Mouse (Mus musculus) stomach, embryonic 15.5 days (tissue): ENCODE data around the gene AC134908.4. TPM values are rescaled to one million over a fixed set of nuclear protein-coding genes. Genes with fewer than 3 reads are reported as not detected.

Experiments
- ATAC-seq: fragments of 200-750 bp; cut with Nextera tagmentation; 2 replicates; pipeline ENCODE4 v1.8.0; 2017; ENCODE audit warnings: low read depth, moderate number of reproducible peaks, moderate TSS enrichment; ENCODE audit not compliant: insufficient read depth, low FRiP score
- H3K27ac ChIP-seq: fragments of 300-500 bp; sonication (generic); 2 replicates; pipeline ENCODE4 v1.5.1; 2015; ENCODE audit warnings: mild to moderate bottlenecking, inconsistent platforms
- H3K27me3 ChIP-seq: fragments of 300-500 bp; sonication (generic); replicated peaks from 2 replicates; pipeline ENCODE4 v1.6.1; 2015; ENCODE audit warnings: inconsistent platforms
- H3K36me3 ChIP-seq: fragments of 300-500 bp; sonication (generic); 2 replicates; pipeline ENCODE4 v1.6.1; 2015; ENCODE audit warnings: inconsistent platforms
- H3K4me1 ChIP-seq: fragments of 300-500 bp; sonication (generic); 2 replicates; pipeline ENCODE4 v1.6.1; 2015; ENCODE audit warnings: inconsistent platforms
- H3K4me2 ChIP-seq: fragments of 300-500 bp; sonication (generic); 2 replicates; pipeline ENCODE4 v1.6.1; 2015; ENCODE audit warnings: mild to moderate bottlenecking, inconsistent platforms
- H3K4me3 ChIP-seq: fragments of 300-500 bp; sonication (generic); replicated peaks from 2 replicates; pipeline ENCODE4 v1.5.1; 2015; ENCODE audit warnings: inconsistent platforms
- H3K9ac ChIP-seq: fragments of 300-500 bp; sonication (generic); 2 replicates; pipeline ENCODE4 v1.6.1; 2015; ENCODE audit warnings: inconsistent platforms
- H3K9me3 ChIP-seq: fragments of 300-500 bp; sonication (generic); 2 replicates; pipeline ENCODE4 v1.6.1; 2016; ENCODE audit warnings: inconsistent platforms
- WGBS: fragments of 180-500 bp; shearing (Covaris S2); methylation state at CpG from one replicate; pipeline ENCODE4 v1.1.7; 2015; 5-methylcytosine and 5-hydroxymethylcytosine counted together
- polyA plus RNA-seq: library from polyadenylated mRNA; unstranded; fragments of >200 nt; fragmentation: Nextera tagmentation; extraction: Ambion mirVana; gene quantifications from 2 replicates; pipeline ENCODE4 v1.2.1, GENCODE M21; 2015

Gene AC134908.4
- polyA plus RNA-seq, 1 experiment from 2014 or later, result not detected

- ATAC-seq, result no peak
- H3K36me3 ChIP-seq, result peaks cover 19% of the 10 kb centered on the region
Observed at GRCm38 (mm10) chr17:25829558-25830017, 34.1 kb upstream of the AC134908.4 start.

DNA sequence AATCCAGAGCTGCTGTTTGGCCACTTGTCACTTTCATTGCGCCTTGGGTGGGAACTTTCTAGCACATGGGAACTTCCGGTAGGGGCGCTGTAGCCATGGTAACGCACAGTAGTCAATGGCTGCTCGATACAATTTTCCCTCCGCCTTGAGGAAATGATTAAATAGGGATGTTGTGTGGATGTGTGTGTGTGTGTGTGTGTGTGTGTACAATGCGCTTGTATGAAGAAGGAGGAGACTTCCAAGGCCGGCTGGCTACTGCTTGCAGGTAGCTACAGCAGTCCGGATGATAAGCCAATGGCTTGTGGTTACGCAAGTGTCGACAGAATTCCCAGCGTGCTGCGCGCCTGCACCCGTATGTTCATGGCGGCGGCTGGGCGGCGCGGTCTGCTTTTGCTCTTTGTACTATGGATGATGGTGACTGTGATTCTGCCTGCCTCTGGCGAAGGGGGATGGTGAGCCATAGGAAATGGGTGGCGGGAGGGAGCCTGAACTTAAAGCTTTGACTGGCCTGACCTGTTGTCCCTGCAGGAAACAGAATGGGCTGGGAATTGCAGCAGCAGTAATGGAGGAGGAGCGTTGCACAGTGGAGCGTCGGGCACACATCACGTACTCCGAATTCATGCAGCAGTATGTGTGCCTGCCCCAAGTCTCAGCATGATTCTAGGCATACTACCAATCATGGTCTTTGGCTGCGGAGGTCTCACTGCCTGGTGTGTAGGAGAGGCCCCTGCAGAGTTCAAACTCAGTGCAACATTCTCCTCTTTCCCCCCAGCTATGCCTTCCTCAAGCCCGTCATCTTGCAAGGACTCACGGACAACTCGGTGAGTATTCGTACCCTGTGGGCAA, 33.5 kb upstream of the AC134908.4 start, which contains the start of gene Jmjd8:
TSS of gene Jmjd8 (plus strand) at position 156 of the 846 bp plus-strand sequence.
- ATAC-seq, result peak; percentile 28

More at GRCm38 (mm10) chr17:25829558-25830017, 34.1 kb upstream of the AC134908.4 start:
- H3K4me1 ChIP-seq, result peaks cover 61% of the 10 kb centered on the region
- peak overlapping the region; percentile 60; the same call in 1 of the 2 replicates for H3K9ac ChIP-seq
- 36% methylated on average over 8 of the region's 8 CpGs for WGBS
- peak overlapping the region; percentile 75 for H3K4me2 ChIP-seq
- peak overlapping the region; percentile 61 for H3K4me3 ChIP-seq
- H3K27ac ChIP-seq, result peak overlapping the region; percentile 91
- H3K9me3 ChIP-seq, result no peaks in the 10 kb centered on the region
- H3K27me3 ChIP-seq, result no peaks in the 10 kb centered on the region

GRCm38 (mm10) chr17:25828223-25828594, 32.8 kb upstream of the AC134908.4 start:
- 84% methylated on average over 8 of the region's 8 CpGs for WGBS
- 0 out of 2 replicates have a peak overlapping the region, but pooled peaks have one; percentile 14 for H3K9ac ChIP-seq

More for the DNA sequence above, 33.5 kb upstream of the AC134908.4 start, which contains the start of gene Jmjd8:
- Histone ChIP-seq H3K27me3 (no peaks in the 10 kb centered on the region), H3K9me3 (no peaks in the 10 kb centered on the region), H3K4me2 (peak within 1 kb of the TSS; percentile 75), H3K4me3 (peak within 1 kb of the TSS; percentile 61), H3K4me1 (peaks cover 61% of the 10 kb centered on the region), H3K27ac (peak within 1 kb of the TSS; percentile 91), H3K9ac (peak within 1 kb of the TSS; percentile 60; the same call in 1 of the 2 replicates), H3K36me3 (peaks cover 19% of the 10 kb centered on the region)
- WGBS, result under 1% methylated on average over 32 of the region's 32 CpGs

DNA sequence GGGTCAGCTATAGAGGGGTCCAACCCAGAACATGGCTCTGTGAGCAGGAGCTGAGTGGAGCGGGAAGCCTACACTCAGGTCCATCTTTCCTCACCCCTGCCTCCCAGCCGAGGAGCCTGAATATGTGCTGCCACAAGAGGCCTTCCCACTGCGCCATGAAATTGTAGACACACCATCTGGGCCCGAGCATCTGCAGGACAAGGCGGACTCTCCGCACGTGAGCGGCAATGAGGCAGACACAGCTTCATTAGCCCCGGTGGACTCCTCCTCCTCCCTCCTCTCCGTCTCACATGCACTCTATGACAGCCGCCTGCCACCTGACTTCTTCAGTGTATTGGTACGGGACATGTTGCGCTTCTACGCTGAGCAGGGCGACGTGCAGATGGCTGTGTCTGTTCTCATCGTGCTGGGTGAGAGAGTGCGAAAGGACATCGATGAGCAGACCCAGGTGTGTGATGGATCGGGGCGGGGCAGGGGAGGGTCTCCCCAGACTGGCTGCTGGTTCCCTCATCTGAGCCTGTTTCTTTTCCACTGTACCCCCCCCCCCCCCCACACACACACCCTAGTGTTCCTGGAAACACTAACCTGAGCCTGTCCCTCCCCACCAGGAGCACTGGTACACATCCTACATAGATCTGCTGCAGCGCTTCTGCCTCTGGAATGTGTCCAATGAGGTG, 32.2 kb upstream of the AC134908.4 start:
- no peak overlapping the region for H3K9ac ChIP-seq
- H3K4me2 ChIP-seq, result no peak overlapping the region
- peaks cover 59% of the 10 kb centered on the region for H3K4me1 ChIP-seq
- H3K27me3 ChIP-seq, result no peaks in the 10 kb centered on the region
- H3K27ac ChIP-seq, result 0 out of 2 replicates have a peak overlapping the region, but pooled peaks have one; percentile 91
- peaks cover 19% of the 10 kb centered on the region for H3K36me3 ChIP-seq
- H3K9me3 ChIP-seq, result no peaks in the 10 kb centered on the region
- 91% methylated on average over 22 of the region's 22 CpGs for WGBS
- ATAC-seq, result no peak
- H3K4me3 ChIP-seq, result no peak overlapping the region

More at GRCm38 (mm10) chr17:25828223-25828594, 32.8 kb upstream of the AC134908.4 start:
- H3K36me3 ChIP-seq, result peaks cover 19% of the 10 kb centered on the region
- ATAC-seq, result no peak
- peaks cover 59% of the 10 kb centered on the region for H3K4me1 ChIP-seq
- H3K27me3 ChIP-seq, result no peaks in the 10 kb centered on the region
- H3K4me3 ChIP-seq, result peak overlapping the region; percentile 61
- peak overlapping the region; percentile 75 for H3K4me2 ChIP-seq
- peak overlapping the region; percentile 91; the same call in 1 of the 2 replicates for H3K27ac ChIP-seq
- no peaks in the 10 kb centered on the region for H3K9me3 ChIP-seq

- no peak for ATAC-seq
- Histone ChIP-seq H3K9ac (no peak overlapping the region), H3K9me3 (no peaks in the 10 kb centered on the region), H3K36me3 (peaks cover 19% of the 10 kb centered on the region), H3K4me2 (no peak overlapping the region), H3K4me1 (peaks cover 57% of the 10 kb centered on the region), H3K4me3 (no peak overlapping the region), H3K27me3 (0 out of 2 replicates have a peak, but pooled peaks cover 4% of the 10 kb centered on the region), H3K27ac (no peak overlapping the region)
- WGBS, result 93% methylated on average over 13 of the region's 13 CpGs
Observed at GRCm38 (mm10) chr17:25827011-25827410, 31.6 kb upstream of the AC134908.4 start.

GRCm38 (mm10) chr17:25825984-25826570, 30.6 kb upstream of the AC134908.4 start:
- Histone ChIP-seq H3K9ac (no peak overlapping the region), H3K9me3 (no peaks in the 10 kb centered on the region), H3K4me3 (no peak overlapping the region), H3K4me2 (no peak overlapping the region), H3K4me1 (peaks cover 48% of the 10 kb centered on the region), H3K27ac (no peak overlapping the region), H3K36me3 (peaks cover 14% of the 10 kb centered on the region), H3K27me3 (0 out of 2 replicates have a peak, but pooled peaks cover 4% of the 10 kb centered on the region)
- 94% methylated on average over 27 of the region's 27 CpGs for WGBS
- ATAC-seq, result no peak

DNA sequence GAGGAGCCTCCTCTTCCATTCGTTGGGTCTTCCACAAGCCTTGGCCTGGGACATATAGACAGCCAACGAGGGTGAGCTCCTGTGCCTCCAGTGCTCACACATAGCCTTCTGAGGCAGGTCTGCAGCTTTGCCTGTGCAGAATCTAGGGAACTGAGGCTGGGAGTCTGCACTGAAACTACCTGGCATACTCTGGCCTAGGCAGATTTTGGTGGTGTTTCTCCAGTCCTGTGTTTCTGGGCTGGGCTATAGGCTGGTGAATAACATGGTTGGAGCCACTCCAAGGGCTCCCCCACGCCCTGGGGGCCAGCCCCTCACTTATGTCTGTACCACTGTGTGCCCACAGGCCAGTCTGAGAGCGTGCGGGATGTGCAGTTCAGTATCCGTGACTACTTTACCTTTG, 29.9 kb upstream of the AC134908.4 start:
- no peak for ATAC-seq
- H3K4me3 ChIP-seq, result no peak overlapping the region
- no peak overlapping the region for H3K9ac ChIP-seq
- H3K36me3 ChIP-seq, result peaks cover 6% of the 10 kb centered on the region; the same call in 1 of the 2 replicates
- H3K4me2 ChIP-seq, result no peak overlapping the region
- H3K27ac ChIP-seq, result no peak overlapping the region
- WGBS, result 87% methylated on average over 6 of the region's 6 CpGs
- H3K27me3 ChIP-seq, result peaks cover 8% of the 10 kb centered on the region
- H3K4me1 ChIP-seq, result peaks cover 41% of the 10 kb centered on the region
- no peaks in the 10 kb centered on the region for H3K9me3 ChIP-seq

DNA sequence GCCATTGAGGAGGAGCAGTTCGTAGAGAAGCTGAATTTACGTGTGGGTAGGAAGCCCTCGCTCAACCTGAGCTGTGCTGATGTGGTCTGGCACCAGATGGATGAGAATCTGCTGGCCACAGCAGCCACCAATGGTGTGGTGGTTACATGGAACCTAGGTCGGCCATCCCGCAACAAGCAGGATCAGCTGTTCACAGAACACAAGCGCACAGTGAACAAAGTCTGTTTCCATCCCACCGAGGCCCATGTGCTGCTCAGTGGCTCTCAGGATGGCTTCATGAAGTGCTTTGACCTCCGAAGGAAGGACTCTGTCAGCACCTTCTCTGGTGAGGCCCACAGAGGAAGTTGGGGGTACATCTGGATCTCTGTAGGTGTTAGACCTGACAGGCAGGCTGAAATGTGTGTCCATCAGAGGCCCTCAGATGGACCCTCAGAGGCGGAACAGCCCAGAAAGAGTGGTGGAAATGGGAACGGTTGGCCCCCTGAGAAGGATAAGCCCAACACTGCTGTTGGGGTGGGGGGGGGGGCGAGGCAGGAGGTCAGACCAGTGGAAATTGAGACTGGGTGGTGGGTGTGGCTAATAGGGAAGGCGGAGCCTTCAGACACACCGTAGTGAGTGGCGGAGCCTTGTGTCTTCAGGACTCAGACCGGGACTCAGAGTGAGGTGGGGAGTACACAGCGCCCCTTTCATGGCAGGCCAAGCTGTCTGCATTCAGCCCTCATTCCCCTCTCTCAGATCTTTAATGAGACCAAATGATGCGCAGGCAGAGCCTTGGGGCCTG, 29.1 kb upstream of the AC134908.4 start:
- Histone ChIP-seq H3K36me3 (peaks cover 6% of the 10 kb centered on the region; the same call in 1 of the 2 replicates), H3K4me1 (peaks cover 33% of the 10 kb centered on the region), H3K27me3 (peaks cover 15% of the 10 kb centered on the region), H3K4me2 (peak overlapping the region; percentile 71), H3K27ac (no peak overlapping the region), H3K4me3 (peak overlapping the region; percentile 60), H3K9me3 (no peaks in the 10 kb centered on the region), H3K9ac (no peak overlapping the region)
- 68% methylated on average over 16 of the region's 17 CpGs for WGBS
- no peak for ATAC-seq

DNA sequence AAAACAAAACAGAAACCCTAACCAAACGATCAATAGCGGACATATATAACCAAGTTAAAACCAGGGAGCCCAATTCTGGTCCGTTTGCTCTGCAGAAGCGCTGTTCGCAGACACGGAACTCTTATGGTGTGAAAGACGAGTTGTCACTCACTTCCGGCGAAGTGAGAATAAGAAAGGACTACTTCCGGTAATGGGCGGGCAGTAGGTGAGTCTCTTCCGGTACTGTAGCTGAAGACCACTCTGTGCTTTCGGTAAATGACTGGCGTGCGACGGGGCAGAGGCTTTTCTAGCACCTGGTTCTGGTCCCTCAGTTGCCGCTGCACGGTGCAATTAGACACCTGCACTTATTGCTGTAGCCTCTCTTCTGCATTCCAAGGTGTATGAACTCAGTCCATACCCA, 28.0 kb upstream of the AC134908.4 start, which contains the start of gene Wdr24:
TSS of gene Wdr24 (plus strand) at position 176 of the 400 bp plus-strand sequence.
- Histone ChIP-seq H3K9me3 (no peaks in the 10 kb centered on the region), H3K4me1 (peaks cover 33% of the 10 kb centered on the region), H3K9ac (peak within 1 kb of the TSS; percentile 25; the same call in 1 of the 2 replicates), H3K27me3 (peaks cover 26% of the 10 kb centered on the region), H3K27ac (no peak within 1 kb of the TSS), H3K36me3 (peaks cover 6% of the 10 kb centered on the region; the same call in 1 of the 2 replicates), H3K4me2 (peak within 1 kb of the TSS; percentile 71), H3K4me3 (peak within 1 kb of the TSS; percentile 60)
- WGBS, result under 1% methylated on average over 18 of the region's 18 CpGs
- ATAC-seq, result peak; percentile 65

GRCm38 (mm10) chr17:25818851-25819780, 23.7 kb upstream of the AC134908.4 start:
- WGBS, result 7% methylated on average over 46 of the region's 46 CpGs
- H3K4me3 ChIP-seq, result peak overlapping the region; percentile 17; the same call in 1 of the 2 replicates
- no peaks in the 10 kb centered on the region for H3K9me3 ChIP-seq
- H3K4me2 ChIP-seq, result peak overlapping the region; percentile 46
- H3K4me1 ChIP-seq, result peaks cover 8% of the 10 kb centered on the region
- peak; percentile 24; the same call in 1 of the 2 replicates for ATAC-seq
- no peak overlapping the region for H3K27ac ChIP-seq
- H3K36me3 ChIP-seq, result no peaks in the 10 kb centered on the region
- no peak overlapping the region for H3K9ac ChIP-seq
- H3K27me3 ChIP-seq, result peaks cover 37% of the 10 kb centered on the region
